Mouse (Mus musculus): ENCODE measurements around the gene Zfp988. TPM values are rescaled to one million over a fixed set of nuclear protein-coding genes. Genes with fewer than 3 reads are reported as not detected.
"Not testable (repeated sequence)": the region's sequence is repeated elsewhere in the genome, so short reads cannot be mapped to it uniquely, and the experiment has no call there.

Gene Zfp988
- polyA plus RNA-seq, 1 experiment = 0.25 TPM

DNA sequence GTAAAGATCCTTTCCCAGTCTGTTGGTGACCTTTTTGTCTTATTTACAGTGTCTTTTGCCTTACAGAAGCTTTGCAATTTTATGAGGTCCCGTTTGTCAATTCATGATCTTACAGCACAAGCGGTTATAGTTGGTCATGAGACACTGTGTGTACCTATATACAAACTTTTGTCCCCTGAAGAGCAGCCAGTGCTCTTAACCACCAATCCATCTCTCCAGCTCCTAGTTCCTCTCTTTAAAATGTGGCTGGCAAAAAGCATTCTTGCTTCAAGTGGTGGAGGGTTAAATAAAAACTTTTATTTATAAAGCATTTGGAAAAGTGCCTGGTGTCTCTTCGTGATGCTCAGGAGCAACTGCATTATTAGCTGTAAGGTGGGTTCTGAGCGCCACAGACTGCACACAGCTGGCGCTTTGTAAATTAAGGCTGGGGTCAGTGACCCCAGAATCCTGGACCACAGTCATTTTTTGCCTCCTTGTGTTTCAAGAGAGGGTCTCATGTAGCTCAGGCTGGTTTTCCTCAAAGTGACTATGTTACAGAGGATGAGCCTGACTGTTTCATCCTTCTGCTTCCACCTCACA is 32.6 kb downstream of the Zfp988 start:
- no peak for TF ChIP-seq POLR2A (IDR thresholded peaks at IDR 0.05; ENCODE audit: extremely low read depth, insufficient read depth, low read length)
- TF ChIP-seq CTCF (IDR thresholded peaks at IDR 0.05; ENCODE audit: extremely low read depth, insufficient read depth, low read length) = no peak
- H3K27ac ChIP-seq (ENCODE audit: insufficient read depth, low read length) = no peak overlapping the region
- H3K4me1 ChIP-seq (ENCODE audit: control insufficient read depth, insufficient read depth, low read length) = no peaks in the 10 kb centered on the region
- H3K4me3 ChIP-seq (ENCODE audit: insufficient read depth, low read length) = no peak overlapping the region

DNA sequence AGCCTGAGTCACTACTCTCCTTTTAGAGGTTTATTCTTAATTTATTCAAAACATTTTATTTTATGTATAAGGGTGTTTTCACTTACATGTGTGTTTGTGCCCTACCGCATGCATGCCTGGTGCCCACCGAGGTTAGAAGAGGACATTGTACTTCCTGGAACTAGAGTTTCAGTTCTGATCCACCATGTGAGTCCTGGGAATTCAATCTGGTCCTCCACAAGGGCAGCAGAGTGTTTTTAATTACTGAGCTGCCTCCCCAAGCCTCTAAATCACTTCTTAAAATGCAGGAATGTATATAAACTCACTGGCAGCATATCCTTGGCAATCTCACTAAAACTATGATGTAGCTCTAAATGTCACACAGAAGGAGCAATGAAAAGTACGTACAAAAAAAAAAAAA is 33.2 kb downstream of the Zfp988 start:
- H3K4me1 ChIP-seq (ENCODE audit: control insufficient read depth, insufficient read depth, low read length); H3K4me3 ChIP-seq (ENCODE audit: insufficient read depth, low read length); H3K27ac ChIP-seq (ENCODE audit: insufficient read depth, low read length): not testable (repeated sequence)

DNA sequence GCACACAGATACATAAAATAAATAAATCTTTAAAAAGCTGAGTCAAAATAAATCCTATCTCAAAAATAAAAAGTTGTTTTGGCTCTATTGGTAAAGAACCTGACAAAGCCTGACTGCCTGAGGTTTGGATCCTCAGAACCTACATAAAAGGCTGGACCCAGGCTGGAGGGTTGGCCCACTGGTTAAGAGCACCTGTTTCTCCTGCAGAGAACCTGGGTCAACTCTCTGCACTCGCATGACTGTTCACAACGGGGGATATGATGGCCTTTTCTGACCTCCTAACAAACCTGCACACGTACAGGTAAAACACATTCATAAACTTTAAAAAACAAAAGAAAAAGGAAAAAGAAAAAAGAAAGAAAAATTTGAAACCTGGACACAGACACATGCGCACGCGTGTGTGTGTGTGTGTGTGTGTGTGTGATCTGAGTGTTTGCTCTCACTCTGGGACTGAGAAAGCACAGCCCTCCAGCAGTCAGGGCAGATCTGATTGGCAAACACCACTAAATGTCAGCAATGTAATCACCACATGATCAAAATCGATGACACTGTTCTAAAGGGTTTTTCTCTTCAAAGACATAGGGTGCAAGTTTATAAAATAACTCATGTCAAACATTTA is 34.2 kb downstream of the Zfp988 start:
- H3K27ac ChIP-seq (ENCODE audit: insufficient read depth, low read length); H3K4me1 ChIP-seq (ENCODE audit: control insufficient read depth, insufficient read depth, low read length); H3K4me3 ChIP-seq (ENCODE audit: insufficient read depth, low read length): not testable (repeated sequence)

DNA sequence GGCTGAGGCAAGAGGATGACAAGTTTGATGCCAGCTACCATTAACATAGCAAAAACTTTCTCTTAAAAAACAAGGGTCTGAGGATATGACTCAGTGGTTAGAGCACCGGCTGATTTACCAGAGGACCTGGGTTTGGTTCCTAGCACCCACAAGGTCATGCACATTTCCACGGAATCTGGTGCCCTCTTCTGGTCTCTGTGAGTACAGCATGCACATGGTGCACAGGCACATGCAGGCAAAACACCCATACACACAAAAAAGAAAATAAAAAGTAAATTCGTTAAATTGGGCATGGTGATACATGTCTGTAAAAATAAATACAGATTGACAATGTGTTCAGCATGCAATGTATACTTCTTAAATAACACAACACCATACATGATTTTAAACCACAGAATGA is 34.8 kb downstream of the Zfp988 start:
- H3K4me3 ChIP-seq (ENCODE audit: insufficient read depth, low read length); H3K27ac ChIP-seq (ENCODE audit: insufficient read depth, low read length); H3K4me1 ChIP-seq (ENCODE audit: control insufficient read depth, insufficient read depth, low read length): not testable (repeated sequence)

DNA sequence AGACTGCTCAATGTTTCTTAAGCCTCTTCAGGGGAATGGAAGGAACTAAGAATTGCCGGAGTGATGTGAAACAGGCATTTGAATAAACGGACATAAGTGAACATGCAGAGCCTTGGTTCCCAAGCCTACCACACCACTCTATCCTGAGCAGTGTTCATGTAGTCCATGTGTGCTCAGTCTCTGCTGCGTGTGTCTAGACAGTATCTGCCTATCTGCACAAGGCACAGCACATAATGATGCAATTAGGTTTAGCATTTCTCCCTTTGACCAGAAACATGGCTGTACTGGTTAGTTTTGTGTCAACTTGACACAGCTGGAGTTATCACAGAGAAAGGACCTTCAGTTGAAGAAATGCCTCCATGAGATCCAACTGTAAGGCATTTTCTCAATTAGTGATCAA is 35.4 kb downstream of the Zfp988 start:
- not testable (repeated sequence) for H3K4me3 ChIP-seq (ENCODE audit: insufficient read depth, low read length); H3K27ac ChIP-seq (ENCODE audit: insufficient read depth, low read length); H3K4me1 ChIP-seq (ENCODE audit: control insufficient read depth, insufficient read depth, low read length)

DNA sequence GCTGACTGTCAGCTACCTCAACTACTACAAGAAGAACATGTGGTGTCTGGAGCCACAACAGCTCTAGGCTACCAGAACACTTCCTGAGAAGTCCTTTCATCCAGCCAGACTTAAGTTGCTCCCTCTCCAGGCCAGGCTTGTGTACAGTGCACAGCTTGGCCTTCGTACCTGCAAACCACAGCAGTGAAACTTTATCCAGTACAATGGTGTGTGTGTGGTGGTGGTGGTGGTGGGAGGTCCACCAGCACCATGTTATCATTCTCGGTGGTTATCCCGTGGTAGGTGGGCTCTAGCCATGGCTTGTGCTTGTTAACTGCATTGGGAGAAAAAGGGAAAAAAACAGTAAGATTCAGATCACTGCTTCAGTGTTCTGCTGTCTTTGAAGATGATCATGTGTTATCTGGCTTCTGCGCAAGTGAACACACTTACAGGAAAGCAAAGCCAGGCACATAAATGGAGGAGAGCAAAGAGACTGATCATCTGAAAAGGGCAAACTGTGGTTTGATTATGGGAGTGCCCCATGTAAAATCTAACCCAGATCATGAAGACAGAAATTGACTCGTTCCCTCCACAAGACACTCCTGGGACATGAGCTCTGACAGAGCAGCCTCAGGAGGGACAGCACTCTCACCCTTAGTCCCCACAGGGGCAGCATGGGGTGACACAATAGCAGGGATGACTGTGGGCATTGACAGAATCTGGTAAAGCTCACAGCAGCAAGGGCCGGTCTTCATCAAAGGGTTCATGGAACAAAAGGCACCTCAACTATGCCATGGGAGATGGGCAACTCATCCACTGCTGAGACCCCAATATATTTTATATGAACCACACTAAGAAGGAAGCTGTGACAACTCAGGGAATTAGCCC is 37.8 kb downstream of the Zfp988 start:
- H3K4me3 ChIP-seq (ENCODE audit: insufficient read depth, low read length); H3K27ac ChIP-seq (ENCODE audit: insufficient read depth, low read length); H3K4me1 ChIP-seq (ENCODE audit: control insufficient read depth, insufficient read depth, low read length): not testable (repeated sequence)

DNA sequence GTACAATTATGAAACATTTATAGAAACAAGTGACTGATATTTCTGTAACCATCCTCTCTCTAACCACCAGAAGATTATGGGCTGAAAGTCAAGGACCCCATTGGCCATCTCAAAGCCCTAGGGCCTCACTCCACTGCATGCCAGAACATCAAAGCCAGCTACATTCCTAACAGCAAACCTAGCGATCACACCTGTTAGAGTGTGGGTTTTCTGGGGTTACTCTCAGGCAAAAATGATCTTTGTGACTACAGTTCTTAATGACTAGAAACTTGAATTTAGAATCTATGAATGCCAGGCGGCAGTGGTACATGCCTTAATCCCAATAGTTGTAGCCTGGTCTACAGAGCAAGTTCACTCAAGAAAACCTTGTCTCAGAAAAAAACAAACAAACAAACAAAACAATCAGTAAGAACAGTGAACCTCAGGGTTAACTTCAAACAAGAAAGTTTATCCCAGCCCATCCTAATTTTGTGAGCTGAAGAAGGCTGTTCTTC is 39.6 kb downstream of the Zfp988 start:
- not testable (repeated sequence) for H3K4me1 ChIP-seq (ENCODE audit: control insufficient read depth, insufficient read depth, low read length); H3K27ac ChIP-seq (ENCODE audit: insufficient read depth, low read length); H3K4me3 ChIP-seq (ENCODE audit: insufficient read depth, low read length)

DNA sequence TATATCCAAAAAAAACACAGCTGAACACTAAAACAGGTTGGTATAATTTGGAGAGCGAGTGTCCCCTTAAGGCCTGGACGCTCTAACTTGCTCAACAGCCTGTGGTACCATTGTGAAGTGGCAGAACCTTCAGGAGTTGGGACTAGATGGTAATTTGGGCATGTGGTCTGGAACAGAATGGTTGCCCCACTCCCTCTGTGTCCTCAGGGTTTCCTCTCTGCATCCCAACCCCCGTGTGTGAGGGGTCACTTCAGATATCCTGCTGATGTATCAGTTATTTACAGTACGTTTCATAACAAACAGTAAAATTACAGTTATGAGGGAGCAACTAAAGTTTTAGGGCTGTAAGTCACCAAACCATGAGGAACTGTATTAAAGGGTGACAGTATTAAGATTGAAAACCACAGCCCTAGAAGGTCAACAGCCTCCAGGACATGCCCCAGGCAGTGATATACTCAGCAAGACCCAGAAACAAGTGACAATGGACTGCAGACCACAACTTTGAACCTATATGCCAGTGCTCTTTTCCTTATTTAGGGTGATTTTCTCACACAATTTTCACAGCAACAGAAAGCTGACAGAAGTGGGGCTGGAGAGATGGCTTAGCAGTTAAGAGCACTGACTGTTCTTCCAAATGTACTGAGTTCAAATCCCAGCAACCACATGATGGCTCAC is 41.0 kb downstream of the Zfp988 start:
- H3K4me1 ChIP-seq (ENCODE audit: control insufficient read depth, insufficient read depth, low read length); H3K27ac ChIP-seq (ENCODE audit: insufficient read depth, low read length); H3K4me3 ChIP-seq (ENCODE audit: insufficient read depth, low read length): not testable (repeated sequence)

DNA sequence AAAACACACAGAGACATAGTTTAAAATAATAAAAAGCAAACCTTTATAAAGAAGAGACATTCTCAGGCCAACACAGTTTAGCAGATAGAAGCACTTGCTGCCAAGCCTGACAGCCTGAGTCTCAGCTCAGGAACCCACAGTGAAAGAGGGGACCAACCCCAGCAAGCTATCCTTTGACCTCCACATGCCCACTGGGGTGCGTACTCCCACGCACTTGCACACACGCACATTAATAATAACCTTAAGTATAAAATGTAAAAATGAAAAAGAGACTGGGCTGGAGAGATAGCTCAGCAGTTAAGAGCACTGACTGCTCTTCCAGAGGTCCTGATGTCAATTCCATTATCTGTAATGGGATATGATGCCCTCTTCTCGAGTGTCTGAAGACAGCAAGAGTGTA is 41.8 kb downstream of the Zfp988 start:
- H3K4me3 ChIP-seq (ENCODE audit: insufficient read depth, low read length) = not testable (repeated sequence)

DNA sequence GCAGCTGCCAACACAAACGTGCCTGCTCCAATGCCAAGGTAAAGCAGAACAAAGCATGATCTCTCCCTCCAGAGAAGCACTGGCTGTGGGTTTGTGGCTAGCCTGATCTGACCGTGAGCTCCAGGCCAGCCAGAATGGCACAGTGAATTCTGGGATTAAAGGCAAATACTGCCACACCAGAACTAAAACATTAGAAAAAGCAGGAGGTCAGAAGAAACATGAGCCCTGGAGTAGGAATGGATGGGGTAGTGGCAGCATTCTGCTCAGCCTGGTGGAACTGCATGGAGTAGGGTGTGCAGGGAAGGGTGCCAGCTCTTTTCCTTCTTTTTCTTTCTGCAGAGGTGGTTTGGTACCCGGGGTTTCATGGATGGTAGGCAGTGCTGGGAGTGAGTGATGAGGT is 42.4 kb downstream of the Zfp988 start:
- H3K27ac ChIP-seq (ENCODE audit: insufficient read depth, low read length); H3K4me3 ChIP-seq (ENCODE audit: insufficient read depth, low read length); H3K4me1 ChIP-seq (ENCODE audit: control insufficient read depth, insufficient read depth, low read length): not testable (repeated sequence)

More for the DNA sequence above, 41.8 kb downstream of the Zfp988 start:
- not testable (repeated sequence) for H3K27ac ChIP-seq (ENCODE audit: insufficient read depth, low read length); H3K4me1 ChIP-seq (ENCODE audit: control insufficient read depth, insufficient read depth, low read length)

DNA sequence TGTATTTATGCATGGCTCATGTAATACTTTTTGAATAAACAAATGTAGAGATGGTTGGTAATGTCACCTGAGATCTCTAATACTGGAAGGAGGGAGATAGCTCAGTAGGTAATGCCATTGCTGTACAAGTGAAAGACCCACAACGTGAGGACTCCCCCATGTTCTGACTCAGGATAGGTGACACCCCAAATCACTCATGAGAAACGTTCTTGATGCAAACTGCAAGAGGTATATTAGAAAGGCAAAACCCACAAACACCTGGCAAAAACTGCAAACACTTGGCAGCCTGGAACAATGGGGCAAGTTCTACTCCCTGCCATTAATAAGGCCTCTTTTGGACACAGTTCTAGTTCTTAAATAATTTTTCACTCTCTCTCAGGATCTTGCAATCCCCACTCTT is 42.9 kb downstream of the Zfp988 start:
- not testable (repeated sequence) for H3K4me3 ChIP-seq (ENCODE audit: insufficient read depth, low read length); H3K27ac ChIP-seq (ENCODE audit: insufficient read depth, low read length); H3K4me1 ChIP-seq (ENCODE audit: control insufficient read depth, insufficient read depth, low read length)

DNA sequence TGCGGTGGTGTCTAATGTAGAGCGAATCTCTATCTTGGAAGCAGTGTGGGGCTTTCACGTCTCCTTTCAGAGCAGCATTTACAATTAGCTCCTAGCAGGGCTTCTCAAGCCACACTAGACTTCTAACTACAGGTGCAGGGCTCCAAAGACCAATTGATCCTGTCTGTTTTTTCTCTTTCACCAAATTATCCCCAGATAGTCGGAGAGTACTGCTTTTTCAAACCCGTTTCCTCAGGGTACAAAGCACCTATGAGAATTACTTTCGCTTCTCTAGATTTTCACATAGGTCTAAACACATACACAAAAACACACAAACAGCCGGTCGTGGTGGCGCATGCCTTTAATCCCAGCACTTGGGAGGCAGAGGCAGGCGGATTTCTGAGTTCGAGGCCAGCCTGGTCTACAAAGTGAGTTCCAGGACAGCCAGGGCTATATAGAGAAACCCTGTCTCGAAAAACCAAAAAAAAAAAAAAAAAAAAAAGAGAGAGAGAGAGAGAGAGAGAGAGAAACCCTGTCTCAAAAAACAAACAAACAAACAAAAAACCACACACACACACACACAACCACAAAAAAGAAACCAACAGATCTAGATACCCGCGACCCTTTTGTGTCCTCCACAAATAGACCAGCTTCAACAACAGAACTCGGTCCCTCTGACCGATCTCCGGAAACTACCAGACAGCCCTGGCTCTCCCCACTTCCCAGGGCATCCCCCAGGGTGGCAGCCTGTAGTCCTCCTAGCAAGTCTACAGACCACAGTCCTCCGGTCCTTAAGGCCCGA is 43.6 kb downstream of the Zfp988 start:
- not testable (repeated sequence) for H3K4me3 ChIP-seq (ENCODE audit: insufficient read depth, low read length); H3K27ac ChIP-seq (ENCODE audit: insufficient read depth, low read length); H3K4me1 ChIP-seq (ENCODE audit: control insufficient read depth, insufficient read depth, low read length)

DNA sequence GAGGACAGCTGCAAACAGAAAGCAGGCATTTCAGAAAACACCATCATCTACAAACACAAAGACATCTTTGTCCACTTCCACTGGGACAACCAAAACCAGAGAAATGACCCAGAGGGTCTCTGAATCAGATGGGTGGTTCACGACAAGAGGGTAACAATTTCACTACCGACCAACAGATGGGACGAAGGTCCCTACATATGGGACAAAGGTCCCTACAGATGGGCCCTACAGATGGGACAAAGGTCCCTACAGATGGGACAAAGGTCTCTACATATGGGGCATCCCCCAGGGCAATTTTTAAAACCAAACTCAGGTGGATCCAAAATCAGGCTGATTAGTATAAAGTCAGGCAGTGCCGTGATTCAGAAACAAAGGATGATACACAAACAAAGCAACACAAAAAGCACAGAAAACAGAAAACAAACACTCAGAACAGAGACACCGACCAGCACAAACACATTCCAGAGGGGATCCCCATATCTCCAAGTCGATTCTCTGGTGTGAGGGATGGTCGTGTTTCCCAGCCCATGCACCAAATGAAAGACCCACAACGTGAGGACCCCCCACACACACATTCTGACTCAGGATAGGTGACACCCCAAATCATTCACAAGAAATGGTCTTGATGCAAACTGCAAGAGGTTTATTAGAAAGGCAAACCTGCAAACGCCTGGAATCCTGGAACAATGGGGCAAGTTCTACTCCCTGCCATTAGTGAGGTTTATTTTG is 44.4 kb downstream of the Zfp988 start:
- H3K4me1 ChIP-seq (ENCODE audit: control insufficient read depth, insufficient read depth, low read length); H3K4me3 ChIP-seq (ENCODE audit: insufficient read depth, low read length); H3K27ac ChIP-seq (ENCODE audit: insufficient read depth, low read length): not testable (repeated sequence)

DNA sequence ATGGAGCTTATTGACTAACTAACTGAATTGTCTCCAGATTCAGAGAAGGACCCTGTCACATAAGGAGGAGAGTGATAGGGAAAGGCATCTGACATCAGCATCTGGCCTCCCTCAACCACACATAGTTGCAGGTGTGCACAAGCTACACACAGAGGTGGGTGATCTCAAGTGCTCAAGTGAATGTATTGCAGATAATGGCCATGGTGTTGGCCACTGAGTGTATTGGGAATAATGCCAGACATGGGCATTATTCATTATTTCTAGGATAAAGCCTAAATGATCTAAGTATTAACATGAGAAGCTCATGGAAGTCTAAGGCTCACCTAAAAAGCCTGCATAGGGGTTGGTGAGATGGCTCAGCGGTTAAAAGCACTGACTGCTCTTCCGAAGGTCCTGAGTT is 45.1 kb downstream of the Zfp988 start:
- H3K27ac ChIP-seq (ENCODE audit: insufficient read depth, low read length); H3K4me3 ChIP-seq (ENCODE audit: insufficient read depth, low read length); H3K4me1 ChIP-seq (ENCODE audit: control insufficient read depth, insufficient read depth, low read length): not testable (repeated sequence)
